Mouse (Mus musculus) forebrain, embryonic 14.5 days (tissue): ENCODE results near the gene Icam4. TPM values are rescaled to one million over a fixed set of nuclear protein-coding genes. Genes with fewer than 3 reads are reported as not detected.
"Not testable (repeated sequence)": the region's sequence is repeated elsewhere in the genome, so short reads cannot be mapped to it uniquely, and the experiment has no call there.

ENCODE experiments used
- ATAC-seq: fragments of 200-750 bp; cut with Nextera tagmentation; 2 replicates; pipeline ENCODE4 v1.8.0; 2017; ENCODE audit warnings: mild to moderate bottlenecking, moderate library complexity
- DNase-seq: peaks from one replicate; pipeline ENCODE4 v3.0.0-alpha.2; 2015; ENCODE audit warnings: low spot score
- H3K27ac ChIP-seq: fragments of 300-500 bp; sonication (generic); 2 replicates; pipeline ENCODE4 v1.5.1; 2014; ENCODE audit warnings: low read depth, mild to moderate bottlenecking, control low read depth, low read length, moderate library complexity
- H3K27me3 ChIP-seq: fragments of 300-500 bp; sonication (generic); replicated peaks from 2 replicates; pipeline ENCODE4 v1.6.1; 2014; ENCODE audit warnings: low read length, control low read depth, mixed read lengths; ENCODE audit not compliant: control insufficient read depth, insufficient read depth
- H3K36me3 ChIP-seq: fragments of 300-500 bp; sonication (generic); 2 replicates; pipeline ENCODE4 v1.6.1; 2014; ENCODE audit warnings: low read length, control low read depth; ENCODE audit not compliant: control insufficient read depth, insufficient read depth
- H3K4me1 ChIP-seq: fragments of 300-500 bp; sonication (generic); 2 replicates; pipeline ENCODE4 v1.6.1; 2014; ENCODE audit warnings: antibody characterized with exemption, low read length, control low read depth; ENCODE audit not compliant: control insufficient read depth, insufficient read depth
- H3K4me2 ChIP-seq: fragments of 300-500 bp; sonication (generic); 2 replicates; pipeline ENCODE4 v1.6.1; 2014; ENCODE audit warnings: mild to moderate bottlenecking, control low read depth, low read length
- H3K4me3 ChIP-seq: fragments of 300-500 bp; sonication (generic); 2 replicates; pipeline ENCODE4 v1.5.1; 2014; ENCODE audit warnings: low read depth, low read length, control low read depth
- H3K9ac ChIP-seq: fragments of 300-500 bp; sonication (generic); 2 replicates; pipeline ENCODE4 v1.6.1; 2014; ENCODE audit warnings: mild to moderate bottlenecking, low read length, control low read depth, moderate library complexity
- H3K9me3 ChIP-seq: fragments of 300-500 bp; sonication (generic); replicated peaks from 2 replicates; pipeline ENCODE4 v1.6.1; 2016; ENCODE audit warnings: low read length, control low read depth, mixed read lengths; ENCODE audit not compliant: control insufficient read depth
- WGBS: fragments of 180-500 bp; shearing (Covaris S2); extraction: QIAGEN DNeasy Blood & Tissue Kit; methylation state at CpG from one replicate; pipeline ENCODE4 v1.1.7; 2014; 5-methylcytosine and 5-hydroxymethylcytosine counted together
- polyA plus RNA-seq: library from polyadenylated mRNA; unstranded; fragments of >200 nt; fragmentation: Nextera tagmentation; extraction: Ambion mirVana; gene quantifications from 2 replicates; pipeline ENCODE4 v1.2.1, GENCODE M21; 2014

The Icam4 gene
- polyA plus RNA-seq, 1 experiment from 2014 or later: not detected

DNA sequence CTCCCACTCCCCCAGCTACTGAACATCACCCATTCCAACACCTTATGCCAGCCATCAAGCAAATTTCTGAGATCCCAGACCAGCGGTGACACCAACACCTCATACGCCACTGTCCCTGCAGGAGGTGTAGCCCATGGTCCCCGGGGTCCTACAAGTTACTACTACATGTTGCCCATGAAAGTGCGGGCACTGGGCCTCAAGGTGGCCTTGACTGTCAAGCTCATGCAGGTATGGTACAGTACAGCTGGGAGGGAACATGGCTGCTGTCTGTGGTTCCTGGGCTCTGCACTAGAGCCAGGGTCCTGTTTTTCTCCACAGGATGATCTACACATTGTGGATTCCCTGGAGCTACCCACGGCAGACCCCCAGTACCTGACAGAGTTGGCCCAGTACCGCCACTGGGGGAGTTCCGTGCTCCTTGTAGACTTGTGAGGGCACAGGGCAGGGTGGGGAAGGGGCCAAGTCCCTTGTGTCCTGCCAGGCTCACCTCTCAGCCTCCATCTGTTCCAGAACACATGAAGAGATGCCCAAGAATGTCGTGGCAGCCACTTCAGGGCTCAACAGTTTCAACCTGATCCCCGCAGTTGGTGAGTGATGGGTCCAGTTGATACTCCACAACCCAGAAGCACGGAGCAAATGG lies 21.7 kb upstream of the Icam4 start:
- Histone ChIP-seq H3K4me2 (no peak overlapping the region), H3K27ac (no peak overlapping the region), H3K9me3 (no peaks in the 10 kb centered on the region), H3K27me3 (no peaks in the 10 kb centered on the region), H3K9ac (no peak overlapping the region), H3K4me3 (no peak overlapping the region), H3K4me1 (no peaks in the 10 kb centered on the region), H3K36me3 (peaks cover 38% of the 10 kb centered on the region)
- no peak for DNase-seq
- 97% methylated on average over 10 of the region's 10 CpGs for WGBS
- no peak for ATAC-seq

- Histone ChIP-seq H3K36me3 (peaks cover 38% of the 10 kb centered on the region), H3K9ac (no peak overlapping the region), H3K4me2 (no peak overlapping the region), H3K4me1 (no peaks in the 10 kb centered on the region), H3K27ac (no peak overlapping the region), H3K27me3 (no peaks in the 10 kb centered on the region), H3K4me3 (no peak overlapping the region), H3K9me3 (no peaks in the 10 kb centered on the region)
- WGBS: 80% methylated on average over 7 of the region's 7 CpGs
- ATAC-seq: no peak
- DNase-seq: no peak
Observed at GRCm38 (mm10) chr9:21008007-21008406, 21.2 kb upstream of the Icam4 start.

DNA sequence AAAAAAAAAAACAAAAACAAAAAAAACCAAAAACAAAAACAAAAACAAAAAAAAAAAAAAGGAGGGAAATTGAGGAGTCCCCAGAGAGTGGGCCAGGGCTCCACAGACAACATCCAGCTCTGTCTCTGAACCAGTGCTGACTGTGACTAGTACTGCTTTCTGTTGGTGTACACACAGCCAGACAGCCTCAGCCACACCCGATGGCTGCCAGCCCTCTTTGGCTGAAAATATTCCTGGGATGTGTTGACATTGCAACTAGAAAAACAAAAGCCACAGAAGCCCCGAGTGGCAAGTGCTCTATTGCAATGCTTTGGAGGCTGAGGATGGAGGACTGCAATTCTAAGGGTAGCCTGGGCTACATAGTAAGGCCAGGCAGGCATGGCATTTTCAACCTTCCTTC lies 18.8 kb upstream of the Icam4 start:
- Histone ChIP-seq H3K4me1 (no peaks in the 10 kb centered on the region), H3K9ac (no peak overlapping the region), H3K27ac (no peak overlapping the region), H3K9me3 (no peaks in the 10 kb centered on the region), H3K4me2 (no peak overlapping the region), H3K4me3 (no peak overlapping the region), H3K27me3 (peaks cover 15% of the 10 kb centered on the region), H3K36me3 (peaks cover 34% of the 10 kb centered on the region)
- 78% methylated on average over 2 of the region's 2 CpGs for WGBS
- DNase-seq: no peak
- ATAC-seq: no peak

GRCm38 (mm10) chr9:21010939-21011541 lies 18.1 kb upstream of the Icam4 start:
- not testable (repeated sequence) for DNase-seq, H3K4me3 ChIP-seq, ATAC-seq, H3K4me1 ChIP-seq, H3K9ac ChIP-seq, H3K4me2 ChIP-seq, H3K9me3 ChIP-seq, H3K27ac ChIP-seq
- Histone ChIP-seq H3K27me3 (peaks cover 22% of the 10 kb centered on the region), H3K36me3 (peaks cover 29% of the 10 kb centered on the region)
- WGBS: 70% methylated on average over 9 of the region's 9 CpGs

GRCm38 (mm10) chr9:21011846-21012312 lies 17.3 kb upstream of the Icam4 start:
- H3K4me1 ChIP-seq: no peaks in the 10 kb centered on the region
- H3K9me3 ChIP-seq: no peaks in the 10 kb centered on the region
- peaks cover 22% of the 10 kb centered on the region for H3K36me3 ChIP-seq
- H3K4me3 ChIP-seq: no peak overlapping the region
- H3K27ac ChIP-seq: no peak overlapping the region
- WGBS: 72% methylated on average over 5 of the region's 5 CpGs
- peaks cover 29% of the 10 kb centered on the region for H3K27me3 ChIP-seq
- ATAC-seq (no peak), DNase-seq (no peak)
- no peak overlapping the region for H3K9ac ChIP-seq
- no peak overlapping the region for H3K4me2 ChIP-seq

DNA sequence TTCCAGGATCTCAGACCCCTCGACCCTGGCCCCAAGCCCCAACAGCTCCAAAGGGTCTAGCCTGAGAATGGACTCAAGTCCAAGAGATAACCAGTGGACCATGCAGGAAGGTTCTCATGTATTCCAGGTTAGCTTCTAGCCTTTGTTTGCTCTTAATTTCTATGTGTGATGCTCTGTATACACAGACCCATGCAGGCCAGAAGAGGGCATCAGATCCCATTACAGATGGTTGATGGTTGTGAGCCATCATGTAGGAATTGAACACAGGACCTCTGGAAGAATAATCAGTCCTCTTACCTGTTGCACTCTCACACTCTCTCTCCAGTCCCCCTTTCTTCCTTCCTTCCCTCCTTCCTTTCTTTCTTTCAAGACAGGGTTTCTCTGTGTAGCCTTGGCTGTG lies 16.8 kb upstream of the Icam4 start:
- ATAC-seq: no peak
- peaks cover 34% of the 10 kb centered on the region for H3K27me3 ChIP-seq

DNA sequence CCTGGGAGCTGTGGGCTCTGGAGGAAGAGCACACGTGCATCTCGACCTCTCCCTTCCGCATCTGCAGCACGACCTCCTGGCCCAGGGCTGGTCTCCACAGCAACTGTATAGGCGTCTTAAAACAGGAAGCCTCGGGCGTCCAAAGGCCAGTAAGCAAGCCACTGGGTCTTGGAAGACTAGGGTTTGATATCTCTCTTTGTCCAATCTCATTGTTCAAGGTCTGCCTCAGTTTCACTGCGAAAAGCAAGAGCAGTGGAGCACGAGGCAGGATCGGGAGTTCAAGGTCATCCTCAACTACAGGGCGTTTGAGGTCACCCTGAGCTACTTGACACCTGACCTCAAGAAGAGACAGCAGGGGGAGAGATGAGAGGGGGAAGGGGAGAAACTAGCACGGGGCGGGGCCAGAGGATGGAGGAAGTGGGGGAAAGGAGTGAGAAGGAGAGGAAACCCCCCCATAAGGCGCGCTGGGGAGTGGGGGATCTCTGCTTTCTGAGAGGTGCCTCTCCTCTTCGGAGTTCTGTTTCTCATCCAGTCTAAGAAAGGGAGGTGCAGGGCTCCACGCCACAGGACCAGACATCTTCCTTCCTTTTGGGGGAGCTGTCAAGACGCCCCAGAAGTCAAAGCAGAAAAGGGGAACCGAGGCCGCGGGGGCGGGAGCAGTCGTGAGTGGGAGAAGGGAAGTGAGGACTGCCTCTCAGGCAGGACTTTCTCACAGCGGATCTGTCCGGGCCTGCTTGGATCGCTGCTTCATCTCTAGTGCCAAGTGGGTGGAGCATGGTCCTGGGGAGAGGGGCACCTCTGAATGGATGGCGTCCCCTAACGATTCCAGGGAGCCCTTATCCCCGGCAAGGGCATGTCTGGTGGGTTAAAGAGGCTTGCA lies 14.2 kb upstream of the Icam4 start:
- DNase-seq: no peak
- 6% methylated on average over 26 of the region's 29 CpGs for WGBS
- H3K4me1 ChIP-seq: no peaks in the 10 kb centered on the region
- peak overlapping the region; percentile 13; the same call in 1 of the 2 replicates for H3K4me3 ChIP-seq
- H3K9me3 ChIP-seq: no peaks in the 10 kb centered on the region
- no peaks in the 10 kb centered on the region for H3K36me3 ChIP-seq
- no peak overlapping the region for H3K9ac ChIP-seq
- 0 out of 2 replicates have a peak, but pooled peaks have one; percentile 23 for ATAC-seq
- no peak overlapping the region for H3K27ac ChIP-seq
- peaks cover 38% of the 10 kb centered on the region for H3K27me3 ChIP-seq
- H3K4me2 ChIP-seq: peak overlapping the region; percentile 35

More for the DNA sequence above, 16.8 kb upstream of the Icam4 start:
- no peak for DNase-seq
- H3K9ac ChIP-seq: no peak overlapping the region
- no peaks in the 10 kb centered on the region for H3K9me3 ChIP-seq
- H3K27ac ChIP-seq: no peak overlapping the region
- H3K4me1 ChIP-seq: no peaks in the 10 kb centered on the region
- H3K36me3 ChIP-seq: peaks cover 17% of the 10 kb centered on the region
- H3K4me3 ChIP-seq: no peak overlapping the region
- WGBS: 22% methylated on average over 1 of the region's 1 CpGs
- no peak overlapping the region for H3K4me2 ChIP-seq

- Histone ChIP-seq H3K4me1 (no peaks in the 10 kb centered on the region), H3K9ac (0 out of 2 replicates have a peak within 1 kb of the TSS, but pooled peaks have one; percentile 8), H3K27ac (no peak within 1 kb of the TSS), H3K4me2 (peak within 1 kb of the TSS; percentile 35), H3K9me3 (no peaks in the 10 kb centered on the region), H3K4me3 (peak within 1 kb of the TSS; percentile 13; the same call in 1 of the 2 replicates), H3K27me3 (peaks cover 38% of the 10 kb centered on the region), H3K36me3 (no peaks in the 10 kb centered on the region)
- under 1% methylated on average over 30 of the region's 30 CpGs for WGBS
- DNase-seq (no peak), ATAC-seq (no peak)
Observed at GRCm38 (mm10) chr9:21015571-21016130, 13.5 kb upstream of the Icam4 start, which contains the start of gene Icam1. Gene Icam1, plus strand, starts transcription at chr9:21015985.
